Mouse (Mus musculus): ENCODE data around the gene Nrxn2. TPM values are rescaled to one million over a fixed set of nuclear protein-coding genes. Genes with fewer than 3 reads are reported as not detected.

The Nrxn2 gene
- 0.78 to 2.7 TPM (median 1.1 TPM) in 4 replicates for total RNA-seq (2023; ENCODE audit: inconsistent age)

GRCm38 (mm10) chr19:6418233-6418879, at the start of gene Nrxn2:
Gene Nrxn2, plus strand, starts transcription at chr19:6418731.

GRCm38 (mm10) chr19:6384128-6384527, 34.4 kb upstream of the Nrxn2 start, which contains the start of gene Pygm:
Gene Pygm, plus strand, starts transcription at chr19:6384399.

GRCm38 (mm10) chr19:6399285-6400095, 19.0 kb upstream of the Nrxn2 start, which contains the start of gene Rasgrp2:
Gene Rasgrp2, plus strand, starts transcription at chr19:6399340.

GRCm38 (mm10) chr19:6542367-6543034, 124.0 kb downstream of the Nrxn2 start, which contains the start of gene Slc22a12:
Gene Slc22a12, minus strand, starts transcription at chr19:6543032.

Other genes with a start within 250 kb of the Nrxn2 start
- gene Majin, start 234.3 kb upstream of the Nrxn2 start, total RNA-seq (2023; ENCODE audit: inconsistent age), result not detected in 4 replicates
- gene Gpha2, start 192.4 kb upstream of the Nrxn2 start, total RNA-seq (2023; ENCODE audit: inconsistent age), result not detected in 4 replicates
- 23.9 to 27.8 TPM (median 25.9 TPM) in 4 replicates for gene Ppp2r5b, start 182.9 kb upstream of the Nrxn2 start, total RNA-seq (2023; ENCODE audit: inconsistent age)
- 163 to 191 TPM (median 175 TPM) in 4 replicates for gene Atg2a, start 177.1 kb upstream of the Nrxn2 start, total RNA-seq (2023; ENCODE audit: inconsistent age)
- gene Ehd1, start 142.0 kb upstream of the Nrxn2 start, total RNA-seq (2023; ENCODE audit: inconsistent age), result 247 to 254 TPM (median 253 TPM) in 4 replicates
- 13.9 to 18.0 TPM (median 15.4 TPM) in 4 replicates for gene Cdc42bpg, start 112.3 kb upstream of the Nrxn2 start, total RNA-seq (2023; ENCODE audit: inconsistent age)
- 39.8 to 42.8 TPM (median 40.9 TPM) in 4 replicates for gene Men1, start 83.8 kb upstream of the Nrxn2 start, total RNA-seq (2023; ENCODE audit: inconsistent age)
- gene Map4k2, start 77.6 kb upstream of the Nrxn2 start, total RNA-seq (2023; ENCODE audit: inconsistent age), result 591 to 639 TPM (median 615 TPM) in 4 replicates
- 917 to 1,004 TPM (median 992 TPM) in 4 replicates for gene Sf1, start 55.0 kb upstream of the Nrxn2 start, total RNA-seq (2023; ENCODE audit: inconsistent age)
- 21.0 to 29.6 TPM (median 25.9 TPM) in 4 replicates for gene Pygm, start 34.3 kb upstream of the Nrxn2 start, total RNA-seq (2023; ENCODE audit: inconsistent age)
- 716 to 754 TPM (median 727 TPM) in 4 replicates for gene Rasgrp2, start 19.4 kb upstream of the Nrxn2 start, total RNA-seq (2023; ENCODE audit: inconsistent age)
- gene Slc22a12, start 124.3 kb downstream of the Nrxn2 start, total RNA-seq (2023; ENCODE audit: inconsistent age), result 0.22 to 0.93 TPM (median 0.36 TPM) in 3 of 4 replicates, not detected in the other